Mouse (Mus musculus) ES-E14 (cell line): ENCODE measurements around the gene Palm. TPM values are rescaled to one million over a fixed set of nuclear protein-coding genes. Genes with fewer than 3 reads are reported as not detected.

Source experiments
- DNase-seq: peaks from one replicate; pipeline ENCODE4 v3.0.0-alpha.2; 2013; ENCODE audit warnings: low read depth, low spot score
- H3K27ac ChIP-seq: 2 replicates; pipeline ENCODE4 v1.5.1; 2012; ENCODE audit warnings: low read depth, mild to moderate bottlenecking, low read length, moderate library complexity, mixed read lengths; ENCODE audit not compliant: poor library complexity, insufficient read depth, severe bottlenecking
- H3K36me3 ChIP-seq: 2 replicates; pipeline ENCODE4 v1.6.1; 2012; ENCODE audit warnings: mild to moderate bottlenecking, low read length, moderate library complexity, mixed read lengths; ENCODE audit not compliant: control insufficient read depth, poor library complexity, insufficient read depth, severe bottlenecking
- H3K4me1 ChIP-seq, 2 experiments: fragments of 150-350 bp in 1 of 2; sonication (generic) in 1 of 2; 2 replicates each; pipeline ENCODE4 v1.6.1; 2012; ENCODE audit warnings: low read length in 2 of 2, mild to moderate bottlenecking in 1 of 2, mixed read lengths in 1 of 2; ENCODE audit not compliant: control insufficient read depth in 2 of 2, insufficient read depth in 2 of 2, poor library complexity in 1 of 2
- H3K4me3 ChIP-seq, 2 experiments: fragments of 150-350 bp in 1 of 2; sonication (generic) in 1 of 2; 2 replicates each; pipeline ENCODE4 v1.5.1; 2012; ENCODE audit warnings: low read length in 2 of 2, low read depth in 1 of 2, mild to moderate bottlenecking in 1 of 2, mixed read lengths in 1 of 2; ENCODE audit not compliant: insufficient read depth in 1 of 2, poor library complexity in 1 of 2, severe bottlenecking in 1 of 2
- H3K9ac ChIP-seq: 2 replicates; pipeline ENCODE4 v1.6.1; 2012; ENCODE audit warnings: low read depth, mild to moderate bottlenecking, low read length, mixed read lengths; ENCODE audit not compliant: poor library complexity, insufficient read depth, severe bottlenecking
- H3K9me3 ChIP-seq: fragments of 150-350 bp; sonication (generic); 2 replicates; pipeline ENCODE4 v1.6.1; 2012; ENCODE audit warnings: low read depth, mild to moderate bottlenecking, low read length; ENCODE audit not compliant: control insufficient read depth, insufficient read depth
- CHD2 ChIP-seq: IDR thresholded peaks from 2 replicates; pipeline ENCODE4 v1.6.1; 2014; ENCODE audit warnings: mild to moderate bottlenecking, low read depth, low read length, inconsistent platforms
- HCFC1 ChIP-seq: IDR thresholded peaks from 2 replicates; pipeline ENCODE4 v1.6.1; 2012; ENCODE audit warnings: low read length, inconsistent platforms, borderline replicate concordance; ENCODE audit not compliant: insufficient read depth
- MAFK ChIP-seq: IDR thresholded peaks from 2 replicates; pipeline ENCODE4 v1.6.1; 2014; ENCODE audit warnings: mild to moderate bottlenecking, low read depth, low read length, inconsistent platforms; ENCODE audit not compliant: insufficient read depth
- ZC3H11A ChIP-seq: IDR thresholded peaks from 2 replicates; pipeline ENCODE4 v1.6.1; 2012; ENCODE audit warnings: low read depth, mild to moderate bottlenecking, inconsistent platforms, low read length, borderline replicate concordance
- ZNF384 ChIP-seq: IDR thresholded peaks from 2 replicates; pipeline ENCODE4 v1.6.1; 2012; ENCODE audit warnings: low read depth, low read length, inconsistent platforms
- in situ Hi-C, 2 experiments: fragments of 600-800 bp; cut with MboI; formaldehyde crosslinking; loops; one replicate each; pipeline ENCODE4 v1.15.1; 2025; ENCODE audit warnings: low sequenced_read_pairs in 2 of 2, inconsistent platforms in 1 of 2; ENCODE audit not compliant: unreplicated experiment in 2 of 2
- total RNA-seq: library from RNA; depleted of rRNA; stranded (reverse); fragments of 300-350 nt; gene quantifications from 2 replicates; pipeline ENCODE4 v1.2.3, GENCODE M21; 2012; rRNA removed

The Palm gene
- total RNA-seq, 1 experiment, result 10.7 TPM

DNA sequence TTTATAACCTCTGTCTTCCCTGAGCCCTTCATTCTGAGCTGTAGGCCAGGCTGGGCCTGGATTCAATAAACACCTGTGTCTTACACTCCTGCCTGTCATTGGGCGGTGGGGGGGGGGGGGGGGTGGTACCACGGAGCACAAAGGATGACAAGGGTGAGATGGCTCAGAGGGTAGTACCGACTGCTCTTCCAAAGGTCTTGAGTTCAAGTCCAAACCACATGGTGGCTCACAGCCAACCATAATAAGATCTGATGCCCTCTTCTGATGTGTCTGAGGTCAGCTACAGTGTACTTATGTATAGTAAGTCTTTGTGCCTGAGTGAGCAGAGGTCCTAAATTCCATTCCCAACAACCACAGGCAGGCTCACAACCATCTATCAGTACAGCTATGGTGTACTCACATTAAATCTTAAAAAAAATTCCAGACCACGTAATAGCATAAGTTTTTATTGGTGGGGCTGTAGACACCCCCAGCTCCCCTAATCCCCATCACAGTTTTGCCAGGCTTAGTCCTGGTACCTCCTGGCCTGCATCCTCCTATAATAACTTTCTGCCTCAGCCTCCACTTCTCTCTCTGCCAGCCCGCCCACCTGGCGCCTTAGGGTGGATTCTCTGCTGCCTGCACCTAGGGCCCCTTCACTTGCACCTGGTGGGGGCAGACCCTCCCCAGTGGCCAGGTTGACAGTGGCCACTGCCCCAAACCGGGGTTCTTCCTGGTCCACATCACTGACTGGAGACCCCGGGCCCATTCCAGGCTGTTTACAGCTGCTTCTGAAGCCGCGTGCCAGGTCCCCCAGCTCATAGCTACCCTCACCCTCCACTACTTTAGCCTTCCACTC, 71.2 kb downstream of the Palm start:
- H3K4me3 ChIP-seq, result no peak overlapping the region
- no peak overlapping the region for H3K9ac ChIP-seq
- TF ChIP-seq HCFC1 (no peak), ZNF384 (no peak), CHD2 (no peak; the same call in 1 of the 2 replicates), MAFK (no peak), ZC3H11A (no peak)
- H3K9me3 ChIP-seq, result no peaks in the 10 kb centered on the region
- in situ Hi-C loops, result no loop called here
- no peak for DNase-seq
- peaks cover 39% of the 10 kb centered on the region for H3K36me3 ChIP-seq
- peaks cover 0 to 20% of the 10 kb centered on the region in 2 experiments; a peak in 1 of 4 replicates for H3K4me1 ChIP-seq
- no peak overlapping the region for H3K27ac ChIP-seq

DNA sequence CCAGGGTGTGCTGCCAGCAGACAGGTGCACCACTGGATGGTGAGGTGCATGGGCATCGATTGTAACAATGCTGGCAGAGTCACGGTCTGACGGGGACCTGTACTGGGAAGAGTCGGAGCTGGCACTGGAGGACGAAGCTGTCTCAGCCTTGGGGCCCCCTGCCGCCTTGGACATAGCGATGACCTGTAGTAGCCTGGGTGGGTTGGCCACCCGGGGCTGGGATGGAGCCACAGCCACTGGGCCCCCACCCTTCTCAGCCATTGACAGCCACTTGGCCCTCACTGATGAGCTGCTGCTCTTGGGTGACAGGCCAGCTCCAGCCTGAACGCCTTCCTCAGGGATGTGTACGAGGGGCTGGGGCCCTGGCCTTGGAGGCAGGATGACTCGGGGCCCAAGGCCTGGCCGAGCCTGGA, 71.8 kb downstream of the Palm start:
- Histone ChIP-seq H3K9ac (no peak overlapping the region), H3K9me3 (no peaks in the 10 kb centered on the region), H3K36me3 (peaks cover 33% of the 10 kb centered on the region), H3K4me3 (no peak overlapping the region), H3K4me1 (peaks cover 0 to 15% of the 10 kb centered on the region in 2 experiments; a peak in 1 of 4 replicates), H3K27ac (no peak overlapping the region)
- in situ Hi-C loops, result no loop called here
- TF ChIP-seq ZNF384 (no peak), MAFK (no peak), ZC3H11A (no peak), CHD2 (0 out of 2 replicates have a peak, but pooled peaks have one; percentile 2), HCFC1 (no peak)
- no peak for DNase-seq

DNA sequence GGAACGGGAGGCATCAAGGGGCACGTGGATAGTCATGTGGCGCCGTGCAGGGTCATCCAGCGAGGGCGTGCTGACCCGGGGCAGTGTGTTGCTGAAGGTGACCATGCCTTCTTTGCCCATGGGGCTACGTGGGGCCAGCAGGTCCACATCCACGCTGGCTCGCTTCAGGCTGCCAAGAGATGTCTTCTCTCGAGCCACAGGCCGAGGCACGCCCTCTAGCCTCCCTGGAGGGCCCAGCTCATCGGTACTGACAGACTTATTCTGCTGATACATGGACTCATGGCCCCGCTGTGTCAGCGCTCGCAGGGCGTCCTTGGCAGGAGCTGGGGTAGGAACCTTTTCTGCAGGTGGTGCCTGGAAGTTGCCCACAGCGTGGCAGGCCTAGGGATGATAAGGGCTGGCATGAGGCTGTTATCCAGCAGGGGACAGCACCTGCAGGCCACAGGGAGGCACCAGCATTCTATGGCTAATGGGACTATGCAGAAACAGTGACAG, 72.5 kb downstream of the Palm start:
- Histone ChIP-seq H3K4me3 (no peak overlapping the region), H3K9me3 (no peaks in the 10 kb centered on the region), H3K27ac (no peak overlapping the region), H3K4me1 (peaks cover 0 to 10% of the 10 kb centered on the region in 2 experiments; a peak in 1 of 4 replicates), H3K36me3 (peaks cover 26% of the 10 kb centered on the region), H3K9ac (no peak overlapping the region)
- in situ Hi-C loops, result no loop called here
- TF ChIP-seq CHD2, result no peak
- no peak for TF ChIP-seq ZNF384
- TF ChIP-seq HCFC1, result no peak
- no peak for TF ChIP-seq ZC3H11A
- TF ChIP-seq MAFK, result no peak
- no peak for DNase-seq

GRCm38 (mm10) chr10:79866601-79867000, 73.2 kb downstream of the Palm start:
- in situ Hi-C loops, result no loop called here
- H3K4me1 ChIP-seq, result peaks cover 0 to 5% of the 10 kb centered on the region in 2 experiments; a peak in 1 of 4 replicates
- no peak for TF ChIP-seq ZNF384
- TF ChIP-seq ZC3H11A, result no peak
- no peak for TF ChIP-seq HCFC1
- TF ChIP-seq MAFK, result no peak
- no peak for TF ChIP-seq CHD2
- no peak overlapping the region for H3K9ac ChIP-seq
- no peak overlapping the region for H3K27ac ChIP-seq
- no peak overlapping the region for H3K4me3 ChIP-seq
- H3K36me3 ChIP-seq, result peaks cover 19% of the 10 kb centered on the region
- DNase-seq, result no peak
- no peaks in the 10 kb centered on the region for H3K9me3 ChIP-seq

Other genes starting within 250 kb of the Palm start
- gene Mier2, start 238.4 kb upstream of the Palm start, total RNA-seq, result 58.5 and 89.6 TPM in 2 replicates
- not detected in 2 replicates for gene Theg, start 206.2 kb upstream of the Palm start, total RNA-seq
- 0.31 and 0.58 TPM in 2 replicates for gene C2cd4c, start 179.5 kb upstream of the Palm start, total RNA-seq
- gene Shc2, start 155.7 kb upstream of the Palm start, total RNA-seq, result 4.3 and 8.6 TPM in 2 replicates
- gene Odf3l2, start 147.8 kb upstream of the Palm start, total RNA-seq, result not detected in 2 replicates
- 2.7 and 6.3 TPM in 2 replicates for gene Madcam1, start 129.0 kb upstream of the Palm start, total RNA-seq
- gene Tpgs1, start 124.2 kb upstream of the Palm start, total RNA-seq, result 29.9 and 46.7 TPM in 2 replicates
- gene Cdc34, start 111.4 kb upstream of the Palm start, total RNA-seq, result 491 and 507 TPM in 2 replicates
- gene Gzmm, start 104.6 kb upstream of the Palm start, total RNA-seq, result 2.5 and 4.5 TPM in 2 replicates
- 858 and 1,196 TPM in 2 replicates for gene Bsg, start 89.1 kb upstream of the Palm start, total RNA-seq
- gene Hcn2, start 76.9 kb upstream of the Palm start, total RNA-seq, result 5.0 and 11.8 TPM in 2 replicates
- 109 and 159 TPM in 2 replicates for gene Polrmt, start 47.0 kb upstream of the Palm start, total RNA-seq
- gene Fgf22, start 38.5 kb upstream of the Palm start, total RNA-seq, result 1.5 and 1.9 TPM in 2 replicates
- gene Rnf126, start 26.6 kb upstream of the Palm start, total RNA-seq, result 66.7 and 70.8 TPM in 2 replicates
- 5.7 and 7.1 TPM in 2 replicates for gene Fstl3, start 16.3 kb upstream of the Palm start, total RNA-seq
- gene Prss57, start 2.6 kb upstream of the Palm start, total RNA-seq, result 0.27 and 0.37 TPM in 2 replicates
- 1.7 and 2.2 TPM in 2 replicates for gene Misp, start 27.4 kb downstream of the Palm start, total RNA-seq
- gene Ptbp1, start 60.9 kb downstream of the Palm start, total RNA-seq, result 403 and 408 TPM in 2 replicates
- gene Prtn3, start 80.9 kb downstream of the Palm start, total RNA-seq, result 1.0 and 1.3 TPM in 2 replicates
- gene Plppr3, start 81.1 kb downstream of the Palm start, total RNA-seq, result 3.7 and 7.8 TPM in 2 replicates
- gene Elane, start 92.7 kb downstream of the Palm start, total RNA-seq, result not detected in 2 replicates
- gene Cfd, start 97.3 kb downstream of the Palm start, total RNA-seq, result not detected in 2 replicates
- gene Med16, start 115.4 kb downstream of the Palm start, total RNA-seq, result 21.0 and 24.9 TPM in 2 replicates
- gene Gm26602, start 117.3 kb downstream of the Palm start, total RNA-seq, result 2.3 and 8.3 TPM in 2 replicates
- gene Kiss1r, start 123.4 kb downstream of the Palm start, total RNA-seq, result 0.85 and 2.4 TPM in 2 replicates
- 24.0 and 28.2 TPM in 2 replicates for gene R3hdm4, start 127.6 kb downstream of the Palm start, total RNA-seq
- gene Arid3a, start 133.5 kb downstream of the Palm start, total RNA-seq, result 10.8 and 16.3 TPM in 2 replicates
- gene Wdr18, start 166.6 kb downstream of the Palm start, total RNA-seq, result 155 and 195 TPM in 2 replicates
- gene Grin3b, start 177.1 kb downstream of the Palm start, total RNA-seq, result 0.36 and 0.74 TPM in 2 replicates
- gene Tmem259, start 190.8 kb downstream of the Palm start, total RNA-seq, result 127 and 220 TPM in 2 replicates
- 94.1 and 159 TPM in 2 replicates for gene Cnn2, start 195.0 kb downstream of the Palm start, total RNA-seq
- gene Abca7, start 202.9 kb downstream of the Palm start, total RNA-seq, result 8.8 and 18.9 TPM in 2 replicates
- 17.0 and 20.9 TPM in 2 replicates for gene Arhgap45, start 223.1 kb downstream of the Palm start, total RNA-seq
- 266 and 293 TPM in 2 replicates for gene Polr2e, start 246.2 kb downstream of the Palm start, total RNA-seq